Mouse (Mus musculus): Measurements from ENCODE around the gene Pgpep1. TPM values are rescaled to one million over a fixed set of nuclear protein-coding genes. Genes with fewer than 3 reads are reported as not detected.

The Pgpep1 gene
- total and polyA plus RNA-seq, 3 experiments, result 12.3 to 30.0 (median 22.9) TPM

- dilution Hi-C loops (cut with MboI; ENCODE audit: extremely low pct_ligation_motif_present, extremely low pct_unique_long_range_greater_than_20kb, low sequenced_read_pairs), result no loop called here
- H3K4me3 ChIP-seq (replicated peaks in 1 of 3; ENCODE audit: low read depth in 2 of 3, low read length in 2 of 3, poor library complexity in 1 of 3), result peak overlapping the region; percentile 77 to 94 (median 79)
- peaks cover 9% of the 10 kb centered on the region; the same call in 1 of the 2 replicates for H3K79me2 ChIP-seq (replicated peaks; ENCODE audit: control insufficient read depth, extremely low read depth, insufficient read depth, poor library complexity, severe bottlenecking)
- H3K27ac ChIP-seq (ENCODE audit: insufficient read depth, low read depth), result peak overlapping the region; percentile 29; the same call in 1 of the 2 replicates
- no peaks in the 10 kb centered on the region for H3K27me3 ChIP-seq (replicated peaks)
- in situ Hi-C loops (cut with MboI; ENCODE audit: low pct_ligation_motif_present, low pct_unique_long_range_greater_than_20kb, low sequenced_read_pairs), result loop anchor here (10.0 kb wide), 1 partner anchor 63 kb away; no protein-coding TSS in a partner anchor
- H3K9me3 ChIP-seq (replicated peaks; ENCODE audit: low read length), result no peaks in the 10 kb centered on the region
- H3K4me1 ChIP-seq (ENCODE audit: control insufficient read depth in 1 of 2, insufficient read depth in 2 of 2), result peaks cover 22 to 49% of the 10 kb centered on the region in 2 experiments
- peaks cover 3 to 26% of the 10 kb centered on the region in 2 experiments for H3K36me3 ChIP-seq (replicated peaks in 1 of 2; ENCODE audit: control insufficient read depth in 1 of 2, insufficient read depth in 1 of 2, low read length in 1 of 2)
- peak overlapping the region; percentile 81 for H3K9ac ChIP-seq (ENCODE audit: insufficient read depth, low read depth)
- TF ChIP-seq CHD1 (IDR thresholded peaks at IDR 0.05; ENCODE audit: low read depth, low read length), result no peak
- peak; percentile 59 for TF ChIP-seq MAX (IDR thresholded peaks at IDR 0.05; ENCODE audit: low read length)
- TF ChIP-seq USF1 (IDR thresholded peaks at IDR 0.05; ENCODE audit: low read depth, low read length), result no peak
- TF ChIP-seq PAX5 (IDR thresholded peaks at IDR 0.05; ENCODE audit: low read length), result no peak
- no peak; the same call in 1 of the 2 replicates for TF ChIP-seq CHD2 (IDR thresholded peaks at IDR 0.05; ENCODE audit: low read length)
- TF ChIP-seq UBTF (IDR thresholded peaks at IDR 0.05; ENCODE audit: low read depth, low read length), result no peak
- no peak for TF ChIP-seq E2F4 (IDR thresholded peaks at IDR 0.05; ENCODE audit: insufficient replicate concordance, low read depth, low read length)
- TF ChIP-seq KAT2A (IDR thresholded peaks at IDR 0.05; ENCODE audit: insufficient replicate concordance, low read length), result no peak
- TF ChIP-seq RCOR1 (conservative IDR thresholded peaks at IDR 0.05; ENCODE audit: low read depth, low read length), result no peak
- no peak for TF ChIP-seq EP300 (IDR thresholded peaks at IDR 0.05; ENCODE audit: low read length)
- TF ChIP-seq MAZ (IDR thresholded peaks at IDR 0.05; ENCODE audit: low read depth, low read length), result peak; percentile 62; the same call in 1 of the 2 replicates
- peak; percentile 62 for TF ChIP-seq NELFE (IDR thresholded peaks at IDR 0.05; ENCODE audit: low read depth, low read length)
- TF ChIP-seq MXI1 (IDR thresholded peaks at IDR 0.05; ENCODE audit: low read depth, low read length), result 0 out of 2 replicates have a peak, but pooled peaks have one; percentile 48
- TF ChIP-seq MAFK (IDR thresholded peaks at IDR 0.05; ENCODE audit: insufficient replicate concordance, low read length), result no peak
- no peak for TF ChIP-seq GABPA (IDR thresholded peaks at IDR 0.05; ENCODE audit: insufficient replicate concordance, low read depth, low read length)
- no peak for TF ChIP-seq ZKSCAN1 (IDR thresholded peaks at IDR 0.05; ENCODE audit: borderline replicate concordance, low read depth, low read length)
- no peak for TF ChIP-seq TBP (conservative IDR thresholded peaks at IDR 0.05; ENCODE audit: low read depth, low read length)
- TF ChIP-seq ZMIZ1 (IDR thresholded peaks at IDR 0.05; ENCODE audit: low read depth, low read length), result no peak
- peak; percentile 78 for TF ChIP-seq ELF1 (IDR thresholded peaks at IDR 0.05; ENCODE audit: low read depth, low read length)
- peak; percentile 30; the same call in 1 of the 2 replicates for TF ChIP-seq MYC (IDR thresholded peaks at IDR 0.05; ENCODE audit: low read depth, low read length)
- TF ChIP-seq ZNF384 (IDR thresholded peaks at IDR 0.05; ENCODE audit: low read depth, low read length), result no peak
- TF ChIP-seq IRF4 (IDR thresholded peaks at IDR 0.05; ENCODE audit: low read depth, low read length), result 0 out of 2 replicates have a peak, but pooled peaks have one; percentile 5
- TF ChIP-seq JUN (IDR thresholded peaks at IDR 0.05; ENCODE audit: insufficient read depth, low read depth, low read length), result no peak
- TF ChIP-seq TCF12 (IDR thresholded peaks at IDR 0.05; ENCODE audit: low read depth, low read length), result peak; percentile 60
- no peak for TF ChIP-seq JUND (conservative IDR thresholded peaks at IDR 0.05; ENCODE audit: low read depth, low read length)
- TF ChIP-seq HCFC1 (IDR thresholded peaks at IDR 0.05; ENCODE audit: low read depth, low read length), result no peak
- TF ChIP-seq NRF1 (IDR thresholded peaks at IDR 0.05; ENCODE audit: low read depth, low read length), result peak; percentile 83
- TF ChIP-seq CTCF (conservative IDR thresholded peaks at IDR 0.05 in 1 of 2, IDR thresholded peaks at IDR 0.05 in 1 of 2; ENCODE audit: low read depth in 2 of 2, low read length in 2 of 2), result no peak
- no peak for TF ChIP-seq USF2 (conservative IDR thresholded peaks at IDR 0.05; ENCODE audit: low read depth, low read length)
- 0 out of 2 replicates have a peak, but pooled peaks have one; percentile 11 for TF ChIP-seq MEF2A (IDR thresholded peaks at IDR 0.05; ENCODE audit: borderline replicate concordance, low read depth, low read length)
- no peak for TF ChIP-seq RAD21 (IDR thresholded peaks at IDR 0.05; ENCODE audit: low read depth, low read length)
- peak; percentile 56; the same call in 1 of the 2 replicates for TF ChIP-seq POLR2A (IDR thresholded peaks at IDR 0.05; ENCODE audit: low read depth, low read length)
- TF ChIP-seq POLR2AphosphoS2 (IDR thresholded peaks at IDR 0.05; ENCODE audit: low read depth, low read length), result no peak
- TF ChIP-seq SMC3 (IDR thresholded peaks at IDR 0.05; ENCODE audit: low read depth, low read length), result no peak
- no peak for TF ChIP-seq ETS1 (conservative IDR thresholded peaks at IDR 0.05; ENCODE audit: low read depth, low read length)
- no peak for TF ChIP-seq ZC3H11A (IDR thresholded peaks at IDR 0.05; ENCODE audit: low read depth, low read length)
- TF ChIP-seq BHLHE40 (IDR thresholded peaks at IDR 0.05; ENCODE audit: low read depth, low read length), result no peak
- TF ChIP-seq SIN3A (IDR thresholded peaks at IDR 0.05; ENCODE audit: low read length), result peak; percentile 62
- peak overlapping the region; percentile 84 for H3K4me2 ChIP-seq (ENCODE audit: insufficient read depth, low read depth, poor library complexity, severe bottlenecking)
- peak; percentile 62 for DNase-seq (ENCODE audit: extremely low read depth)
Measured at GRCm38 (mm10) chr8:70607898-70608748, 52.1 kb downstream of the Pgpep1 start.
